In genomic region chr10:61936211-61937121, GRCm38 (mm10) we compare ENCODE assay signal across 9 mouse cellular contexts. TPM values are rescaled to one million over a fixed set of nuclear protein-coding genes. Genes with fewer than 3 reads are reported as not detected.
DNase-seq lines count a peak whose midpoint lies in the region; ATAC-seq and TF ChIP-seq lines count a peak whose summit lies in the region.
"Had no signal": no experiment of that assay in that cellular context is flagged by ENCODE, and none has a peak within 500 bp of the region (broad histone marks: within the 10 kb centered on the region; RNA-seq: fewer than 3 reads in every experiment).

No protein-coding gene starts in this region.

- no peak for TF ChIP-seq CTCF in lung, postnatal 0 days (IDR thresholded peaks at IDR 0.05)

- intact Hi-C loops in gastrocnemius, postnatal 14 days (cut with DNase I; ENCODE audit: low total_unique reads), result no loop called here

- no peak for DNase-seq in lung, postnatal 0 days (ENCODE audit: low spot score)
- no peak for DNase-seq in lung, adult 18-20 months
- peak; percentile 53 for DNase-seq in gastrocnemius, postnatal 14 days
- peak; percentile 26 for DNase-seq in liver
- no peak for DNase-seq in frontal cortex, postnatal 25 days (ENCODE audit: low spot score in 2 of 2)
- DNase-seq in thymus, postnatal 4 days, result no peak
- no peak for DNase-seq in left cerebral cortex, adult 18-20 months (ENCODE audit: low spot score in 2 of 2)

- no peaks in the 10 kb centered on the region for H3K36me3 ChIP-seq in lung, postnatal 0 days (ENCODE audit: insufficient read depth, low read length)
- no peaks in the 10 kb centered on the region for H3K36me3 ChIP-seq in stomach, embryonic 15.5 days

- H3K4me1 ChIP-seq in lung, postnatal 0 days (ENCODE audit: insufficient read depth, low read depth, low read length), result peaks cover 8% of the 10 kb centered on the region
- H3K4me1 ChIP-seq in stomach, embryonic 15.5 days, result peaks cover 17% of the 10 kb centered on the region

- TF ChIP-seq EP300 in lung, postnatal 0 days (IDR thresholded peaks at IDR 0.05), result no peak

- no peaks in the 10 kb centered on the region for H3K27me3 ChIP-seq in lung, postnatal 0 days (replicated peaks; ENCODE audit: insufficient read depth, low read length)
- peaks cover 15% of the 10 kb centered on the region for H3K27me3 ChIP-seq in stomach, embryonic 15.5 days (replicated peaks)

- H3K9me3 ChIP-seq in lung, postnatal 0 days (ENCODE audit: low read length), result no peaks in the 10 kb centered on the region
- no peaks in the 10 kb centered on the region for H3K9me3 ChIP-seq in stomach, embryonic 15.5 days

- H3K4me3 ChIP-seq in lung, postnatal 0 days (ENCODE audit: low read depth, low read length), result no peak overlapping the region
- peak overlapping the region; percentile 18 for H3K4me3 ChIP-seq in stomach, embryonic 15.5 days (replicated peaks)

- WGBS in lung, postnatal 0 days, result 7% methylated on average over 26 of the region's 28 CpGs
- 5% methylated on average over 28 of the region's 28 CpGs for WGBS in stomach, embryonic 15.5 days

- ATAC-seq in lung, postnatal 0 days, result peak; percentile 22; the same call in 1 of the 2 replicates
- ATAC-seq in stomach, embryonic 15.5 days (ENCODE audit: insufficient read depth, low FRiP score, low read depth), result peak; percentile 78

- H3K27ac ChIP-seq in lung, postnatal 0 days (ENCODE audit: low read length), result no peak overlapping the region
- H3K27ac ChIP-seq in stomach, embryonic 15.5 days, result no peak overlapping the region

- 0 out of 2 replicates have a peak overlapping the region, but pooled peaks have one; percentile 15 for H3K4me2 ChIP-seq in lung, postnatal 0 days (replicated peaks; ENCODE audit: low read depth, low read length)
- H3K4me2 ChIP-seq in stomach, embryonic 15.5 days, result peak overlapping the region; percentile 45

- H3K9ac ChIP-seq in lung, postnatal 0 days (replicated peaks; ENCODE audit: low read depth), result 0 out of 2 replicates have a peak overlapping the region, but pooled peaks have one; percentile 2
- H3K9ac ChIP-seq in stomach, embryonic 15.5 days, result no peak overlapping the region

RNA-seq across cellular contexts. Expression of gene Col13a1, which starts 42.4 kb away (rescaled TPM):
- polyA plus RNA-seq in lung, postnatal 0 days (2015; fragmentation: Nextera tagmentation; extraction: Ambion mirVana), result 54.8 and 61.8 TPM in 2 replicates
- total RNA-seq in gastrocnemius, postnatal 14 days (2021), result 1 to 10 TPM; 2.1 to 2.7 TPM
- 6.8 TPM in 2 replicates for polyA plus RNA-seq in stomach, embryonic 15.5 days (2015; fragmentation: Nextera tagmentation; extraction: Ambion mirVana)
- 1 to 10 TPM; 2.1 to 2.2 TPM for total RNA-seq in left cerebral cortex, adult 18-20 months (2021)
- total RNA-seq: hematopoietic stem cell, adult 5-6 weeks had no signal

Comparison
In these comparisons a context has a peak if more than half of its experiments do, and no peak if none do; other contexts are left out.
1. DNase-seq: peak in gastrocnemius, postnatal 14 days (single experiment) and liver (single experiment); none in lung, postnatal 0 days (single experiment), lung, adult 18-20 months (0 of 2), frontal cortex, postnatal 25 days (0 of 2), thymus, postnatal 4 days (single experiment) and left cerebral cortex, adult 18-20 months (0 of 2).